Mouse (Mus musculus): ENCODE data around the gene 1810024B03Rik. TPM values are rescaled to one million over a fixed set of nuclear protein-coding genes. Genes with fewer than 3 reads are reported as not detected.

1810024B03Rik gene
- polyA plus RNA-seq (2017; shearing (Covaris generic)): 0.57 TPM

DNA sequence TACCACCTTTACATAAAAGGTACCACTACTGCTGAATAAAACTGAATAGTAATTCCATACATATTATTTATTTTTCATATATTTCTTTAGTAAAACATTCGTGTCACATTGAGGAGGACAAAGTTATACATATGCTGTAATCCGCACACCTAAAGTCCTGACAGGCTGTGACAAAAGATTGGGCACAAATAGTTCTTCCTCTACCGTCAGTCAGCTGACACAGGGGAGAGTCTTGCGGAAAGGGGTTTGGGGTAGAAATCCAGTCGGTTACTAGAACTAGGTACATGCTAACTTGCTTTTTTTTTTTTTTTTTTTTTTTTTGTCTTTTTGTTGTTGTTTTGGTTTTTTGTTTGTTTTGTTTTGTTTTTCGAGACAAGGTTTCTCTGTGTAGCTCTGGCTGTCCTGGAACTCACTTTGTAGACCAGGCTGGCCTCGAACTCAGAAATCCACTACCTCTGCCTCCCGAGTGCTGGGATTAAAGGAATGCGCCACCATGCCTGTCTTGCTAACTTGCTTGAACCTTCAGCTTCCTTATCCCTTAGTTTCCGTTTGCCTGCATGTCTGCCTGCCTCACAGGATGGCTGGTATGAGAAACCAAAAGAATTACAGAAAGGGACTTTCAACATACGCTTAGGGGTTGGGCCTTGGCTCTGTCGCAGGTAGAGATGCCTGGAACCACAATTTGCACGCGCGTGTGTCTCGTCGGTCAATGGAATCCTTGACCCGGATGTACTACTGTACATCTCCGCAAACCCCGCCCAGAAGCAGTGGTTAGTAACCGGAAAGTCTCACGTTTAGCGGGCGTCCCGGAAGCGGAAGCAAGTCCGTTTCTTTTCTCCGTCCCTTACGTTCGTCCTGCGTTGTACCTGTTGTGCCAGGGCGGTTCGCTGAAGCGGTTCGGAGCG lies at the start of gene 1810024B03Rik, which contains the start of gene Snrnp200:
Gene 1810024B03Rik (minus strand): TSS at position 734 of the 905 bp plus-strand sequence.
Gene Snrnp200 (plus strand): TSS at position 840 of the 905 bp plus-strand sequence.

DNA sequence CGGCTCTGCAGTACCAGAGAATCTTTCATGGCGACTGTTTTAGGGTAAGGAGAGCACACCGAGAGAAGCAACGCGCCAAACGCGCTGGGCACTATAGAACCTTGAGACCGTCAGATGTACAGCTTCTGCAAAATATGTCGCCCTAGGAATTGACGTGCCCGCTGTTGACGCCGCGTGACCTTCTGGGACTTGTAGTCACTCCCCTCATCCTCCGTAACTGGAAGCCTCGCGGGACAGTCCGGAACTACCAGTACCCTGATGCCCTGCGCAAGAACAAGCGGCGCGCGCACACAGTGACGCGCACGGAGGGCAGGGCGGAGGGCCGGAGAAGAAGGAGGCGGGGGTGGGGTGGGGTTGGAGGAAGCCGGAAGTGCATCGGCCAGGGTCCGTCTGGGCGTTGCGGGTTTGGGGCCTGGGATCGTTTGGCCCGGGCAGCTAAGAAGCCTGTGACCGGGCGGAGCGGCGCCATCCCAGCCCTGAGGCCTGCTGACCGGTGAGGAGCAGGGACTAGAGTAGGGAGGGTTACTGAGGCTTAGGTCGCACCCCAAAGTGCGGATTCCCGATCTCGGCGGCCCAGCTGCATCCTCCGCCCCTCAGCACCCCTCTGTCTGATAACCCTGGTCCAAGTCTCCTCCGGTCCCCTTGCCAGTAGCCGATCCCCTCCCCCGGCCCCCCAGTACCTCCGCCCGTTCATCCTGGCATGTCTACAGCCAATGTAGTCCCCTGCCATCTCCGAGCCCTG lies 39.7 kb upstream of the 1810024B03Rik start, which contains the start of the genes Ciao1 and Tmem127:
Gene Ciao1 (minus strand): TSS at position 225 of the 742 bp plus-strand sequence.
Gene Tmem127 (plus strand): TSS at position 317 of the 742 bp plus-strand sequence.

DNA sequence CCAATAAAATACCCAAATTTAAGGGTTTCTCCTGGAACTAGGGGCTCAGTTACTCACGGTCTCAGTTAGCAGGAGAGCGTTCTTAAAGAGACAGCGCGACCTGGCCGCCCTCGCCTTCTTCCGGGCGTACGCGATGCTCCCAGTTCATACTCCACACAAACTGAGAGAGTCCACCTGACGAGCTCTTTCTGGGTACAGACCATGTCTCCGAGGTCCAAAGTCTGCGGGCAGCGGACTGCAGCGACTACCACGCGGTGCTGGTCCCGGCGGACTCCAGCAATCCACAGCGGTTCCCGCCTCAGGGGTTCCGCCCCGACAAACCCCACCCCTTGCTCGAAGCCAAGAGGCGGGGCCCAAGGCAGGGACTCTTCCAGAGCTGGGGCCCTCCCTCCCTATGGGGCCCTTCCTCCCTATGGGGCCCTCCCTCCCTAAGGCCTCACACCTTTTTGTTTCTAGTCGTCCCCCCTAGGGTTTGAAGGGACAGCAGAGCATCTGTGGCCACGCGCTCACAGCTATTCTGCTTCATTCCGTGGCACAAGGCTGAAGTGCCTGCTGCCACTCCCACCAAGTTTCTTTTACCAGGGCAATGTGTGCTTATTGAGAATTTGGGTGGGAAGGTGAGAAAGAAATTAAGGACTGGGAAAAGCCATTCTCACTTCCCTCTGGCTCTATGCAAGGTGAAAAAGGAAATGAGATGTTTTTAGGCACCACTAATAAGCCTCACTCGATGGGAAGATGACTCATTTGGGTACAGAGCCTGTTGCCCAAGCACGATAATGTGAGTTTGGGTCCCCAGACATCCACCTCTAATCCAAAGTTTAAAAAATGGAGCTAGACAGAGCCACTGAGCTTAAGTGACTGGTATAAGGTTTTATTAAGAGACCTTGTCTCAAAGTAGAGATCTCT lies 64.7 kb downstream of the 1810024B03Rik start, which contains the start of gene Itpripl1:
Gene Itpripl1 (minus strand): TSS at position 285 of the 906 bp plus-strand sequence.

Other genes with a start within 250 kb of the 1810024B03Rik start
- gene Ap4e1, start 199.6 kb downstream of the 1810024B03Rik start, polyA plus RNA-seq (2017; shearing (Covaris generic)): 14.7 TPM
- 32.5 TPM for gene Blvra, start 137.6 kb downstream of the 1810024B03Rik start, polyA plus RNA-seq (2017; shearing (Covaris generic))
- gene Ncaph, start 74.3 kb downstream of the 1810024B03Rik start, polyA plus RNA-seq (2017; shearing (Covaris generic)): 2.5 TPM
- gene Itpripl1, start 64.8 kb downstream of the 1810024B03Rik start, polyA plus RNA-seq (2017; shearing (Covaris generic)): 2.3 TPM
- 116 TPM for gene Snrnp200, start 106 bp upstream of the 1810024B03Rik start, polyA plus RNA-seq (2017; shearing (Covaris generic))
- 94.4 TPM for gene Ciao1, start 39.5 kb upstream of the 1810024B03Rik start, polyA plus RNA-seq (2017; shearing (Covaris generic))
- gene Tmem127, start 39.6 kb upstream of the 1810024B03Rik start, polyA plus RNA-seq (2017; shearing (Covaris generic)): 29.0 TPM
- gene Stard7, start 61.9 kb upstream of the 1810024B03Rik start, polyA plus RNA-seq (2017; shearing (Covaris generic)): 90.9 TPM
- 209 TPM for gene Dusp2, start 127.9 kb upstream of the 1810024B03Rik start, polyA plus RNA-seq (2017; shearing (Covaris generic))
- gene Astl, start 130.4 kb upstream of the 1810024B03Rik start, polyA plus RNA-seq (2017; shearing (Covaris generic)): not detected
- gene Adra2b, start 154.9 kb upstream of the 1810024B03Rik start, polyA plus RNA-seq (2017; shearing (Covaris generic)): not detected
- 0.35 TPM for gene Gpat2, start 216.9 kb upstream of the 1810024B03Rik start, polyA plus RNA-seq (2017; shearing (Covaris generic))
- gene Fahd2a, start 236.3 kb upstream of the 1810024B03Rik start, polyA plus RNA-seq (2017; shearing (Covaris generic)): 15.3 TPM

Data from naive thymus-derived CD4-positive, alpha-beta T cell, adult 5 months (primary cell).